Mouse (Mus musculus) hindbrain, postnatal 0 days (tissue): ENCODE measurements around the gene Rims4. TPM values are rescaled to one million over a fixed set of nuclear protein-coding genes. Genes with fewer than 3 reads are reported as not detected.

Experiments
- ATAC-seq: fragments of 200-750 bp; cut with Nextera tagmentation; 2 replicates; pipeline ENCODE4 v1.8.0; 2017; ENCODE audit warnings: mild to moderate bottlenecking, moderate TSS enrichment, moderate library complexity
- DNase-seq: peaks from one replicate; pipeline ENCODE4 v3.0.0-alpha.2; 2015; ENCODE audit warnings: low spot score
- H3K27ac ChIP-seq: fragments of 300-500 bp; sonication (generic); 2 replicates; pipeline ENCODE4 v1.5.1; 2014; ENCODE audit warnings: mild to moderate bottlenecking
- H3K27me3 ChIP-seq: fragments of 300-500 bp; sonication (generic); 2 replicates; pipeline ENCODE4 v1.6.1; 2014; ENCODE audit warnings: low read length, mixed read lengths; ENCODE audit not compliant: insufficient read depth
- H3K36me3 ChIP-seq: fragments of 300-500 bp; sonication (generic); 2 replicates; pipeline ENCODE4 v1.6.1; 2014; ENCODE audit warnings: low read length, mixed read lengths; ENCODE audit not compliant: insufficient read depth
- H3K4me1 ChIP-seq: fragments of 300-500 bp; sonication (generic); 2 replicates; pipeline ENCODE4 v1.6.1; 2014; ENCODE audit warnings: antibody characterized with exemption, low read length, mixed read lengths; ENCODE audit not compliant: insufficient read depth
- H3K4me2 ChIP-seq: fragments of 300-500 bp; sonication (generic); 2 replicates; pipeline ENCODE4 v1.6.1; 2014; ENCODE audit warnings: low read depth, mild to moderate bottlenecking, low read length, moderate library complexity, mixed read lengths
- H3K4me3 ChIP-seq: fragments of 300-500 bp; sonication (generic); 2 replicates; pipeline ENCODE4 v1.5.1; 2014; ENCODE audit warnings: low read length
- H3K9ac ChIP-seq: fragments of 300-500 bp; sonication (generic); replicated peaks from 2 replicates; pipeline ENCODE4 v1.6.1; 2014; ENCODE audit warnings: mild to moderate bottlenecking, low read length, moderate library complexity, mixed read lengths
- H3K9me3 ChIP-seq: fragments of 300-500 bp; sonication (generic); 2 replicates; pipeline ENCODE4 v1.6.1; 2016; ENCODE audit warnings: low read length, mixed read lengths
- CTCF ChIP-seq: IDR thresholded peaks from 2 replicates; pipeline ENCODE4 v1.5.1; 2016; ENCODE audit warnings: antibody characterized with exemption, control low read depth, low read depth
- WGBS: fragments of 180-500 bp; shearing (Covaris S2); extraction: QIAGEN DNeasy Blood & Tissue Kit; methylation state at CpG from one replicate; pipeline ENCODE4 v1.1.7; 2014; 5-methylcytosine and 5-hydroxymethylcytosine counted together
- polyA plus RNA-seq: library from polyadenylated mRNA; unstranded; fragments of >200 nt; fragmentation: Nextera tagmentation; extraction: Ambion mirVana; gene quantifications from 2 replicates; pipeline ENCODE4 v1.2.1, GENCODE M21; 2015
- total RNA-seq: library from RNA; depleted of rRNA; stranded (reverse); fragments of >200 nt; gene quantifications from 2 replicates; pipeline ENCODE4 v1.2.3, GENCODE M21; 2014

Gene Rims4
- total and polyA plus RNA-seq, 2 experiments from 2014 or later, result 19.6 to 76.7 TPM

- H3K36me3 ChIP-seq, result no peaks in the 10 kb centered on the region
- H3K9ac ChIP-seq, result no peak overlapping the region
- ATAC-seq, result peak; percentile 43; the same call in 1 of the 2 replicates
- H3K27me3 ChIP-seq, result no peaks in the 10 kb centered on the region
- no peak for DNase-seq
- no peak overlapping the region for H3K4me2 ChIP-seq
- no peak overlapping the region for H3K4me3 ChIP-seq
- H3K27ac ChIP-seq, result no peak overlapping the region
- no peaks in the 10 kb centered on the region for H3K4me1 ChIP-seq
- TF ChIP-seq CTCF, result no peak
- H3K9me3 ChIP-seq, result no peaks in the 10 kb centered on the region
- WGBS, result 56% methylated on average over 11 of the region's 11 CpGs
Measured at GRCm38 (mm10) chr2:163890586-163890985, 27.9 kb downstream of the Rims4 start.

- Histone ChIP-seq H3K4me2 (no peak overlapping the region), H3K4me1 (no peaks in the 10 kb centered on the region), H3K27ac (no peak overlapping the region), H3K27me3 (no peaks in the 10 kb centered on the region), H3K4me3 (no peak overlapping the region), H3K9me3 (no peaks in the 10 kb centered on the region), H3K36me3 (no peaks in the 10 kb centered on the region), H3K9ac (no peak overlapping the region)
- ATAC-seq (no peak), DNase-seq (no peak)
- 44% methylated on average over 6 of the region's 6 CpGs for WGBS
- no peak for TF ChIP-seq CTCF
Measured at GRCm38 (mm10) chr2:163889411-163889810, 29.1 kb downstream of the Rims4 start.

GRCm38 (mm10) chr2:163882859-163883652 lies 35.4 kb downstream of the Rims4 start:
- DNase-seq (no peak), ATAC-seq (no peak)
- no peaks in the 10 kb centered on the region for H3K9me3 ChIP-seq
- H3K4me1 ChIP-seq, result no peaks in the 10 kb centered on the region; the same call in 1 of the 2 replicates
- no peaks in the 10 kb centered on the region for H3K27me3 ChIP-seq
- H3K36me3 ChIP-seq, result no peaks in the 10 kb centered on the region
- no peak overlapping the region for H3K9ac ChIP-seq
- WGBS, result 67% methylated on average over 17 of the region's 17 CpGs
- no peak overlapping the region for H3K4me3 ChIP-seq
- TF ChIP-seq CTCF, result no peak
- no peak overlapping the region for H3K4me2 ChIP-seq
- no peak overlapping the region for H3K27ac ChIP-seq

GRCm38 (mm10) chr2:163880891-163881290 lies 37.6 kb downstream of the Rims4 start:
- ATAC-seq (0 out of 2 replicates have a peak, but pooled peaks have one; percentile 41), DNase-seq (peak; percentile 56)
- Histone ChIP-seq H3K9me3 (no peaks in the 10 kb centered on the region), H3K4me2 (no peak overlapping the region), H3K9ac (no peak overlapping the region), H3K36me3 (no peaks in the 10 kb centered on the region), H3K4me1 (peaks cover under 1% of the 10 kb centered on the region; the same call in 1 of the 2 replicates), H3K4me3 (no peak overlapping the region), H3K27ac (no peak overlapping the region), H3K27me3 (no peaks in the 10 kb centered on the region)
- WGBS, result 72% methylated on average over 6 of the region's 6 CpGs
- no peak for TF ChIP-seq CTCF

- ATAC-seq (peak; percentile 34; the same call in 1 of the 2 replicates), DNase-seq (peak; percentile 36)
- 49% methylated on average over 14 of the region's 14 CpGs for WGBS
Measured at GRCm38 (mm10) chr2:163876830-163877498, 41.5 kb downstream of the Rims4 start.

GRCm38 (mm10) chr2:163875484-163875883 lies 43.0 kb downstream of the Rims4 start:
- Histone ChIP-seq H3K4me2 (no peak overlapping the region), H3K27me3 (no peaks in the 10 kb centered on the region), H3K9ac (no peak overlapping the region), H3K9me3 (no peaks in the 10 kb centered on the region), H3K36me3 (no peaks in the 10 kb centered on the region), H3K4me3 (no peak overlapping the region), H3K27ac (peak overlapping the region; percentile 45), H3K4me1 (peaks cover 11% of the 10 kb centered on the region; the same call in 1 of the 2 replicates)
- 37% methylated on average over 7 of the region's 7 CpGs for WGBS
- TF ChIP-seq CTCF, result no peak
- DNase-seq (peak; percentile 82), ATAC-seq (peak; percentile 65)

More at GRCm38 (mm10) chr2:163876830-163877498, 41.5 kb downstream of the Rims4 start:
- Histone ChIP-seq H3K9ac (no peak overlapping the region), H3K4me2 (no peak overlapping the region), H3K4me1 (peaks cover 11% of the 10 kb centered on the region; the same call in 1 of the 2 replicates), H3K36me3 (no peaks in the 10 kb centered on the region), H3K27ac (no peak overlapping the region), H3K4me3 (no peak overlapping the region), H3K9me3 (no peaks in the 10 kb centered on the region), H3K27me3 (no peaks in the 10 kb centered on the region)
- no peak for TF ChIP-seq CTCF
